Mouse (Mus musculus): ENCODE measurements around the gene Tmem260. TPM values are rescaled to one million over a fixed set of nuclear protein-coding genes. Genes with fewer than 3 reads are reported as not detected.
A peak's percentile ranks its signal among the peaks of the same experiment; 100 is the strongest.

Tmem260 gene
- total RNA-seq, 2 experiments from 2014 or later = 21.6 to 22.2 TPM

DNA sequence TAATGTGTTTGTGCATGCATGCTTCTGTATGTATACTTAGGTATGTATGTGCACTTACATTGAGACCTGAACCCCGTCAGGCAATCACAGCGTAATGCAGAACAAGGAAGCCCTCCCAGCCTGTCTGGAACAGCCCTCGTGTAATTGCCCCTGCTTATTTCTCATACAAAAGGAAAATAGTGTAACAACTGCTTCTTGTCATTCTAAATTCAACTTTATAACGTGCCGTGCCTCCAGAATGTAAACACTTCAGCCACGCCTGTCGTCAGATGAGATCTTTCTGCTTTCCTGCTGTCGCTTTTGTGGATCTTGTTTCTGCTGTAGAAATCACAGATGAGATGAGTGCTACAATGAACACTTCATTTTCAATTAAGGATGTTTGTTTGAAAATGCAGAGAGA, 30.4 kb downstream of the Tmem260 start:
- DNase-seq (ENCODE audit: low spot score in 2 of 2) = no peak

DNA sequence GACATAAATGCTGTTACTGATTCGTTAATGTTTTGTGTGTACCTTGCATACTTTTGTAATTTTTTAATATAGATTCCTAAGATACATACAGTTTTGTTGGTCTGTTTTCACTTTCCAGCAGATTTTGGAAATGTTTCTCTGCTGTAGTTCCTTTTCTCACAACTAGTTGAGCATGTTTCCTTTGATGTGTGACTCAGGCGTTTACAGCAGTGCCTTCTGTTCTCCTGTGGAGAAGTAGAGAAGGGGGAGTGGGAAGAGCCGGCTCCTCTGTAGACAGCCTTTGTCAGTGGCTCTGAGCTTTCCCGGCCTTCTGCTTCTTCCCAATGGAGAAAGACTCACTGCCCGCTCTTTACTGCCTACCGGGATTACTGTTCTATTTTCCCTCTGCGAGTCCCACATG, 35.7 kb downstream of the Tmem260 start:
- no peak for DNase-seq (ENCODE audit: low spot score in 2 of 2)

DNA sequence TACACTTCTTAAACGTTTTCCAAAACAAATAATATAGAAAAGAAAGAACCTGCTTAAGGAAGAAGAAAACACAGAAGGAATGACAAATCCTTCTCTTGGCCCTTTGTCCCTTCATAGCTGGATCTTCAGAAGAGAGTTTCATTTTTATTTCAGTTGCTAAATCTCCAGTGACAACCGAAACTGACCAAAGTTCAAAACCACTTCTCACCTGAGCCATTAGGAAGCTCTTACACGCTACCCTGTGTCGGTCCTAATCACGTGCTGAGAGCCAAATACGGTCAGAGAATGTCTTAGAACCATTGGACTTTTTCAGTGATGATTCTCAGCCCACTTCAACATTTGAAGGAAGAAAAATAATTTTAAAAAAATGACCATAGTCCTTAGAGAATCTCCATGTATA, 36.8 kb downstream of the Tmem260 start:
- DNase-seq (ENCODE audit: low spot score in 2 of 2) = no peak

DNA sequence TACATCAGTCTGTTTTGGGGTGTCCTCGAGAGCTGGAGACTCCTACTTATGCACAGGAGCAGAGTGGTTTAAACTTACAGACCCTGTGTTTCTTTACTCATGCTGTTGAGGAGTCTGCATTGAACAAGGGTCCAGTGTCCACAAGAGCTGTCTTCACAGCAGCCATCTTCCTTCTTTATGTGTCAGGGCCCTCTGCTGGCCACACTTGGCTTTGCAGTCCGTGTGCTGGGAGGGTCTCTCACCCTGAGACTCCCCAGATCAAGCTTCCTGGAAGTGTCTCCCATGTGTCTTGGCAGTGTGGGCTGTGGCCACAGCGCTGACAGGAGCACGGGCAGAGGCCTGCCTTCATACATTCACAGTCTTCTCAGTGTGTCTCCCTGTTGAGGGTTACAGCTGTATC, 48.0 kb downstream of the Tmem260 start:
- peak in 1 of 2 experiments; percentile 9 for DNase-seq (ENCODE audit: low spot score in 2 of 2)

DNA sequence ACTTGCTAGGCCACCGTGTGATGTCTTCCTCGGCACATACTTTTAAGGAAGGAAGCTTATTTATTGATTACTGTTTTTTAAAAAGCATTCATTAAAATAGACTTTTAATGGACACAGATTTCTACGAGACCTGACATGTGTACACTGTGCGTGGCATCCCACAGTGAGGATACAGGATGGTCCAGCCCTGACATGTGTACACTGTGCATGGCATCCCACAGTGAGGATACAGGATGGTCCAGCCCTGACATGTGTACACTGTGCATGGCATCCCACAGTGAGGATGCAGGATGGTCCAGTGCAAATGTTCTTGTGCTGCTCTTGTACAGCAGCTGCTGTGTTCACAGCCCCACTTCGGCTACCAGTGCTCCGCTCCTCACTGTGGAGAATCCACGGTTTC, 56.6 kb downstream of the Tmem260 start:
- no peak for DNase-seq (ENCODE audit: low spot score in 2 of 2)

DNA sequence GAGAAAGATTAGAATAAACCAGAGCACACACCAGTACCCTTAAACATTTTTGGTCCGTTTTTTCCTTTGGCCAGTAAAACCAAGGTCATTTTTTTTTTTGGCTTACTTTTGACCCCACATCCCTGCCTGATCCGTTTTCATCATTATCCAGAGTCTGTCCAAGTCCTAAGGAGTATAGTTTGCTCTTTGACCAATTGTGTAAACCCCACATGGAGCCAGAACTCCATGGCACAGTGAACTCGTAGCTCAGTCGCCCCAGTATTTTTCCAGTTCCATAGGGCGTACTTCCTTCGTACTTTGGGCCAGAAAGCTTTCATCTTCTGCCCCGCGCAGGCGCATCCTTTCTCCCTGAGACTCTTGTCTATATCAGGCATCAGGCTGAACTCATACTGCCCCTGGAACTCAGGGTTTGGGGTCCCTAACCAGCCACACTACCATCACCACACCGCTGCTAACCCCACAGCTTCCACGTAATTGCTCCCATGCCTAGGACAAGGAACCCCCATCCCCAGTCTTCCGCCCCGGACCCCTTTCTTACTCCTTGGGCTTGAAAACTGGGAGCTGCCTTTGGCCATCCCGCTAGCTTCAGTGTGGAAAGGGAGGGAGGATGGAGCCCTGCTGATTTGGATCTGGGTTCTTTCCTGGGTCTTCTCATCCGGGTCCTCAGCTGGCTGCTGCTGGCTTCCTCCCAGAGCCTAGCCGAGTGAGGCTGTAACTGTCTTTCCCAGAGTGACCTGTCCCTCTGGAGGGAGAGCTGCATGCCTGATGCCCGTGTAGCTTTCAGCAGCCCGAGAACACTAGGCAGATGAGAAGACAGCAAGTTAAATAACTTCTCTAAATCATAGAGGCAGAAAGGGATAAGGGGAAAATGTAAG, 58.0 kb downstream of the Tmem260 start:
- DNase-seq (ENCODE audit: low spot score in 2 of 2) = no peak

DNA sequence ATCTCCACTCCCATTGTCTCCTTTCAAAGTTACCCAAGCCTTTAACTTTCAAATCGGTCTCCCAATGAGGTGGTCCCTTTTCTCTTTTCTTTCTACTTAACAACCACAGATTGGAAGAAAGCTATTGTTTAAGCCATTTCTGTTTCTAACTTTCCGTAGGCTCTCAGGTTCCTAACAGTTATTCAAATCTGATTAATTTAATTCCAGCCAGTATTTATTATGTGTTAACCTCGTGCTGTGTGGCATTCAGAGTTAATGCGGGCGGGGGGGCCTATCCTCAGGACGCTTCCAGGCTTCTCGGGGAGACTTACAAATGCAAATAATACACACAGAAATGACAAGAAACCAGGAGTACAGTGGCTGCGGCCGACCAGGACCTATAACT, 58.6 kb downstream of the Tmem260 start:
- DNase-seq (ENCODE audit: low spot score in 2 of 2) = no peak

DNA sequence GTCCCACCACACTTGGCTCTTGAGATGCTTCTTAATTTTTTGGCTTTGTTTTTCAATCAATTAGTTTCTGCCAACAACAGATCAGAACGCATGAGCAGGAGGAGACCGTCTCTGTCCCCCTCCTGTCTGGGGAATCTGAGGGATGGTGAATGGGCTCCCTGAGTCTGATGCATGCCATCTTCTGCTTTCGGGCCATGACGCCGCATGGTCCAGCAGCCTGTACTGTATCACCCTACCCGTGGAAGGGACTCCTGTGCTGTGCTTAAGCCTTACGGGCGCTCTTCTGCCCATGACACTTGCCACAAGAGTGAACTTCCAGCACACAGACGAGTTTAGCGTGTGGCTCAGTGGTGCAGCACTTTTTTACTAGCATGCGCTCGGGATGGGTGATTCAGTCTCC, 59.7 kb downstream of the Tmem260 start:
- no peak for DNase-seq (ENCODE audit: low spot score in 2 of 2)

DNA sequence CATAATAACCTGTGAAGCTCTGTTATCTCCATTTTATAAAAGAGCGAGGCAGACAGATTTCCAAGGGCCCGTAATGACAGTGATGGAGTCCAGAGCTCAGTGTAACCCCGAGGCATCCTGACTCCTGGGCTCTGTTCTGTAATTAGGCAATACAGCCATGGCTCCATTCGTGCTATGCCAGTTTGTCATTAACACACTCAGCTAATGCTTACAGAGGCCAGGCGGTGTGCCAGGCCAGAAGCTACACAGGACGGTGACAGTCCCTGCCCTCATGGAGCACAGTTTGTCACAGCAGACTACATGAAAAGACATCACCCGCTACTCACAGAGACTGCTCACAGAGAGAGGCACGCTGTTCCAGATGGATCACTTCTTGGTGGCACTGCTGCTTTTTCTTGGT, 61.5 kb downstream of the Tmem260 start:
- DNase-seq (ENCODE audit: low spot score in 2 of 2) = no peak

DNA sequence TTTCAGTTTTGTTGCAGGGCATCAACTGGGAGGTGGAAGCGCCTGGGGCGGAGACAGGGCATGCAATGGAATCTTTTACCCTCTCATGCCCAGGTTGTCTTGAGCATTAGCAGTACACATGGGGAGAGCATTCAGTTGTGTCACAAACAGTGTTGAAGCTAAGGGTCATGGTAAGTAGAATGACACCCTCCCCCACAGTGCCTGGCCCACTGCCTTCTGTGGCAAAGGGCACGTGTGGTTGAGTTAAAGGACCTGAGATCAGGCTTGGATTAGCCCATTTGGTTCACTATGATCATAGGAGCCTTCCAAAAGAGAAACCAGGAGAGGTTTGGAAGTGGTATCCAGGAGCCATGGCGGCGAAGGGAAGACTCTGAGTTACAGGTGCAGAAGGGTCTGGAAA, 63.2 kb downstream of the Tmem260 start:
- DNase-seq (ENCODE audit: low spot score in 2 of 2) = no peak

DNA sequence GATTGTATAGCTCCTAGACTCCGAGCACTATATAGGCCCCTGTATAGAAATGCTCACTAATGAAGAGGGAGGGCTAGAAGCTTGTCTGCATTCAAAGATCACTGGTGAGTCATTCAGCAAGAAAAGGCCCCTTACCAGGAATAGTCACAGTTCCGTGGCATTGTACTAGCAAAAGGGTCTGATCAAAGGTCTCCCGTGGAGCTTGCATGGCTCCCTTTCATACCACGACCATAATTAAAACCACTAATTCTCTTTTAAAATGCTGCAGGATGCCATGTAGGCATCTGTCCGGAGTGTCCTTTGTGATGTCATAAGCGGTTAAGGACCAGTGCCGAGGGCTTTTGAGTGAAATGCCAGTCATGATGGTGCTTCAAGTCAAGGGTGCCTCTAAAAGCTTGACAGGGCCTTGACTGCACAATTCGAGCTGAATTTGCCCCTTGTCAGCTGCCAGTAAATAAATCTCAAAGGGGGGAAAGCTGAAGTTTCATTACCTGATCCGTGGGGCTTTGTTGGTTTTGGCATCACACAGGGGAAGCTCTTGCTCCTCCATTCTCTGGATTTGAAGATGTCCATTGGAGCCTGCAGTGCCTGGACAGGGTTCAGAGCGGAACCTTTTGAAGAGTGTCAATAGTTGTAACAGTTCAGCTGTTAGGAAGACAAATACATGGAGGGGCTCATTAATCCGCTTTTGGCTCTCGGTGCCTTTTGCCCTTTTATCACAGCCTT, 67.3 kb downstream of the Tmem260 start:
- DNase-seq (ENCODE audit: low spot score in 2 of 2) = no peak

DNA sequence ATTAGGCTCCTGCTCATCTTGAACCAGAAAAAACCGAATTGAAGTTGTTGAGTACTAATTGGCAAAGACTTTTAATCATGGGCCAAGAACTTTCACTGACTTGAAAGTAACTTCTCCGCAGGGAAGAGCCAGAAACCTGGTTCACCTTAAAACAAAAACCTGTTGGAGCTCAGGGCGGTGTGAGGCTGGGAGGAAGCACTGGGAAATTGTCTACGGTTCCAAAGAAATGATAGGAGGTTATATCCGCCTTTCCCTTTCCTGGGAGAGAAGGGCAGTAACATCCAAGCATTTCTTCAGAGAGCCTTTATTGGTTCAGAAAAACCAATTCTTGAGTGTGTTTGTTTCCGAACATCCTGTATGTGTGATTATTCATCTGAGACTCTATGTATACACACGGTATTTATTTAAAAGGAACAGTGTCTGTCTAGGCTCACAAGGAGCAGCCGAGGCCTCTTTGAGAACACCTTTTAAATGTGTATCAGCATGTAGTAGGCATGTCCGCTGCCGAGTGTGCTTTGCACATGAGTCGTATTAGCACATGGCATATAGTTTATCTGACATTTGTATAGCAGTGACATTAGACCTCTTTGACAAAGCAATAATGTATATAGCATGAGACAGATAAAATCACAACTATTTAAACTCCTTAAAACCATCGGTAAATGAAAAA, 68.0 kb downstream of the Tmem260 start:
- DNase-seq (ENCODE audit: low spot score in 2 of 2) = no peak

DNA sequence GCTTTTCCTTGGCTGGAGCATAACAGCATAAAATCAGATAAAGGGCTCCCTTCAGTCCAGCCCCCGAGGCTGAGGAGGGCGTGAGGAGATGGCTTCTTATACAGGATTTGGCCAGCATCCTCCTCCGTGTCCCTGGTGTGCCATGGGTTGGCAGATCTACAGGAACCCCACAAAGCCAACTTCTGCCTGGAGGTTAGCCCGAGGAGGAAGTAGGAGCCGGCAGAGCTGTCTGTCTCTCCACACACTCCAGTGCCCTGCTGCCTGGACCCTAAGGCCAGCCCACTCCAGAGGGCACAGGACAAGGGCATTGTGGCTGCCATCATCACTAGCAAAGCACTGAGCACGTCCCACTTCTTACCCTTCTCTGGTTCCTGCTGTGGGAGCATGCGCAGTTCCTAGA, 68.7 kb downstream of the Tmem260 start:
- DNase-seq (ENCODE audit: low spot score in 2 of 2) = no peak

DNA sequence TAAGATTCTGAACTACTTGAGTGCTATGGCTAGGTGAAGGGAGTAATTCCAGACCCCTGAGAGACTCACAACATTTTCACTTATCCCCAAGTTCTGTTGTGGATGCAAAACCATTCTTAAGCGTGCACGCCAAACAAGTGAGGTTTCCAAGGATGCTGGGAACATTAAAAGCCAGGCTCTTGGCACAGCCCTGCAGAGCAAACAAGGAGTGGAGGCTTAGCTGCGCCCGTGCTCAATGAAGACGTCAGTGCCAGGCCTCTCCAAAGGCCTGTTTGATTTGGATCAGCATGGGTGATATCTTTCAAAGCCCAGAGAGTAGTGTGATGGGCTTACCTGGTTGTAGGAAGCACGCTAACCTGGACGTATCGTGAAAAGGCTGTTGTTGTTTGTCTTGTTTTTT, 69.6 kb downstream of the Tmem260 start:
- peak in 1 of 2 experiments; percentile 15 for DNase-seq (ENCODE audit: low spot score in 2 of 2)

DNA sequence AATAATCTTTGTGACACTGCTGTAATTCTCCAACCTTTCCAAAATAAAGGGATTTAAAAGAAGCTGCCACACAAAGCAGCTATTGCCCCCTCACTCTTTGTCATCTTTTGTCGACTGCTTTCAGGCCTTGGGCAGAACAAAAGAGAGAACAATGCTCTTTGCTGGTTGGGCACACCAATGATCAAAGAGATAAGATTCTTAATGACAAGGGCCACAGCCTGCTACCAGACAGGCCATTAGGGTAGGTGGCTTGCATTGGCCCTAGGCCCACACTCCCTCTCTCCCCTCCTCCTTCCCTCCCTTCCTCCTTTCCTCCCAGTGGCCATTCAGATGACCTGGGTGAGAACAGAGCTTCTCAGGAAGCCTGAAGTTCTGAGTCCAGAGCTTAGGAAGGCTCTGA, 77.4 kb downstream of the Tmem260 start:
- no peak for DNase-seq (ENCODE audit: low spot score in 2 of 2)

DNA sequence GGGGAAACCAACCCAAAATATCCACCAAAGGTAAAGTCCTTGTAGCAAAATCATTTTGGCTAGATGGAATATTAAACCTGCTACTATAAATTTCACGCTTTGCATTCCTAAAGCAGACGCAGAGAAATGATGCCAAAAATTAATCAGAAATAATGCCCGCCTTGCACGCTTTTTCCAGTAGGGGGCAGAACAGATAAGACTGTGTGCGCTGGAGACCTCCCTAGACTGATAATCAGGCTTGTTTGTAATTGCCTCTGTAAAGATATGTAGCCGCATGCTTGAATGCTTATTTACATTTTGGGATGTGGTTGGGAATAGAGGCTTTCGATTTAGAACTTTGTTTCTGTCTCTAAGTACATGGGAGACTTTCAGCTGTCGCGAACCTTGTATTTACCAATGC, 78.2 kb downstream of the Tmem260 start:
- peak; percentile 32 to 63 for DNase-seq (ENCODE audit: low spot score in 2 of 2)

DNA sequence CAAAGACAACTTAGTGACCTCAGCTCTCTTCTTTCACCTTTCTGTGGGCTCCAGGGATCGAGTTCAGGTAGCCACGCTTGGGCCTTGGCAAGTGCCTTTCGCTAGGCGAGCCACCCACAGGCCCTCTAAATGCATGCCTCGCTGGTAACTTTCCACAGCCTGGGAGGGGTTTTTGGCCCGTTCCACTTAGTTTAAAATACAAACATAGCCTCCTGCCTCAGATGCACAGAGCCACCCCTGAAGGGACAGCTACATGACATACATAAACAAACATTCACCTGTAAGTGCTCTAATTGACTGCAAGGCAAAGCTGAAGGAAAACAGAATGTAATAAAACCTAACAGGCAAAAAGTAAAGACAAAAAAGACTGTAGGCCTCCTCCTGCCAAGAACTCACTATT, 79.1 kb downstream of the Tmem260 start:
- no peak for DNase-seq (ENCODE audit: low spot score in 2 of 2)

DNA sequence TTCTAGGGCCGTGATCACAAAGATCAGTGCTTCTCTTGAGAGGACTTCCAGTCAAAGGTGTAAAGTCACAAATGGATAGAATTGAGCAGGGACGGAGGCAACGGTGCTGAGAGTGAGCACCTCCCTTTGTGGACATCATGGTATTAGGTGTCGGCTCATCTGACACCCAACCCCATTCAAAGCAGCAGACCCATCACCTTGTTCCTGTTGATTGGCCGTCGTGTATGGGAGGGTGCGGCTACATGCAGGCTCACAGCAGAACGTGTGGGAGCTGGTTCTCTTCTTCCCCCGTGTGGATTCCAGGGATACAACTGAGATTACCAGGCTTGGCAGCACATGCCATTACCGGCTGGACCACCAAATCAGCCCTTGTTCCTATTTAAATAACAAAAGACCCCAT, 84.7 kb downstream of the Tmem260 start:
- no peak for DNase-seq (ENCODE audit: low spot score in 2 of 2)

DNA sequence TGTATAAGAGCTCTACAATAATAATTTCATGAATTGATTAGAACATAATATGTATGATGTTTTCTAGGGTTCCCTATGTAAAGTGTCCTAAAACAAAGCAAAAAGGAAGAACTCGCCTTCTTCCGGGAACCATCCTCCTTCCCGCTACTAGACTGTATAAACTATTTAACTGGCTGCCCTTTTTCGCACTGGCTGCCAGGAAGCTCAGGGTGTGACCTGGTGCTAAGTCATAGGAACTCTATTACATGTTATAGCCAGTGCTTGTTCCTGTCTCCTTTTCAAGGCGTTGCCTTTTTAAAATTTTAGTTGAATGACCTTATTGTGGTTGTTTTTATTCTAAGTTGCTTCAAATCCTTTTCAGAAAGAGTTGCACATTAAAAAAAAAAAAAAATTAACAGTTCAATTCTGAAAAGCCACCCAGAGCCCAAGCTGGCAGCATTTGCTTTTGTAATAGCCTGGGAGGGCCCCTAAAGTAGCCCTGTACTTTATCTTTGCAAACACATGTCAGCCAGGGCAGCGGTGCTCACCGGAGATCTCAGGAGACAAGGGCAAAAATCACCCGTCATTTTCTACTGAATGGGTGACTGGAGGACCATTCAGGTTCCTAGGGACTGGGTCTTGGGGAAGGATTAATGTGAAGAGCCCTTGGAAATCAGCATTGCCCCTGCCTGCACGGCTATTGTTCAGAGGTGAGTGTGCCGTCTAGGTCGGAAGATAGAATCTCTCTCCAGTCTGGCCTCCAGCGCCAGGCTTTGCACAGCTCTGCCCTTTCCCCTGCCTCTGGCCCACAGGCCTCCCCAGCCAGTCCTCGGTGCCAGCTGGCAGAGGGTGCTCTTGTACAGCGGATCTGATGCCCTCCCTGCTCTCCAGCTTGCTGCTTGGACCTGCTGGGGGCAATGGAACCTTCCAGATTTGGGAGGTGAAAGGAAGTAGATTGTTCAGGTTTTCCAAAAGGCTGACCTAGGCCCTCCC, 92.2 kb downstream of the Tmem260 start:
- no peak for DNase-seq (ENCODE audit: low spot score in 2 of 2)

DNA sequence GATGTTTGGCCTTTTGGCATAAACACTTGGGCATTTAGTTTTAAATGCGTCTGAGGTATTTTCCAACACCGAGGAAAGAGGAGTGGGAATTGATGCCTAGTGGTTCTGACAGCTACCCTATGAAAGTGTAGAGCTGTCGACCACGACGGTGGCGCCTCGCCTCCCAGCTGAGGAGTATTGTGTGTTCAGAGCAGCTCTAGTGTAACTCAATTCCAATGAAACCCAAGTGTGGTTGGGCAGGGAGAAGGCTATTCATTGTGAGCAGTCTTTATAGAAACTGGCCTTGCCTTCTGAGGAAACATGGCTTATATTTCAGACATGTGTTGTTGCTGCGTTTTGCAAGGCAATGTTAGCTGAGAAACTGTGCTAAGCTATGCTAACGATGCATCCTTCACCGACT, 99.2 kb downstream of the Tmem260 start:
- no peak for DNase-seq (ENCODE audit: low spot score in 2 of 2)

DNA sequence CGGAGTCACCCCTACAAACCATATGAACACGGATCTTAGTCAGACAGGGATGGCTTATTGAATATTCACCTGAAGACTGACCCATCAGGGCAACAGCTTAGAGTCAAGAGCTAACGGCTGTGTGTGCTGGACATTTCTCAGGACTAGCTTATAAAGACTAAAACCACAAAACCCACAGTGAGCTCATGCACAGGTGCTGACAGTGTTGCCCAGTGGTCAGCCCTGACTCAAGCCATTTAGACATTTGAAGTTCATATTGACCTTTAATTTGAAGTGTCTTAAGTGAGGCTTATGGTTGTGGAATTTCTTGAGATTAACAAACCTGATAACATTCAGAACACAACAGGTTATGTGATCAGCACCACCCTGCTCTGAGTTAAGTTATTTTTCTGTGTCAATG, 100.1 kb downstream of the Tmem260 start:
- DNase-seq (ENCODE audit: low spot score in 2 of 2) = no peak
